Mouse (Mus musculus): ENCODE results near the gene Fxyd3. TPM values are rescaled to one million over a fixed set of nuclear protein-coding genes. Genes with fewer than 3 reads are reported as not detected.

Gene Fxyd3
- polyA plus RNA-seq, 1 experiment: 1.0 TPM

- peak overlapping the region; percentile 17 for H3K27ac ChIP-seq (ENCODE audit: insufficient read depth, low read length)
Measured at GRCm38 (mm10) chr7:31088206-31088605, 11.7 kb upstream of the Fxyd3 start.

GRCm38 (mm10) chr7:31087262-31087661 is 10.8 kb upstream of the Fxyd3 start:
- Histone ChIP-seq H3K27ac (ENCODE audit: insufficient read depth, low read length) (peak overlapping the region; percentile 75), H3K4me3 (ENCODE audit: insufficient read depth, low read length) (no peak overlapping the region), H3K4me1 (ENCODE audit: control insufficient read depth, insufficient read depth, low read length) (no peaks in the 10 kb centered on the region)
- TF ChIP-seq CTCF (IDR thresholded peaks at IDR 0.05; ENCODE audit: extremely low read depth, insufficient read depth, low read length) (no peak), POLR2A (IDR thresholded peaks at IDR 0.05; ENCODE audit: extremely low read depth, insufficient read depth, low read length) (no peak)

More at GRCm38 (mm10) chr7:31088206-31088605, 11.7 kb upstream of the Fxyd3 start:
- Histone ChIP-seq H3K4me1 (ENCODE audit: control insufficient read depth, insufficient read depth, low read length) (no peaks in the 10 kb centered on the region), H3K4me3 (ENCODE audit: insufficient read depth, low read length) (no peak overlapping the region)
- TF ChIP-seq CTCF (IDR thresholded peaks at IDR 0.05; ENCODE audit: extremely low read depth, insufficient read depth, low read length) (no peak), POLR2A (IDR thresholded peaks at IDR 0.05; ENCODE audit: extremely low read depth, insufficient read depth, low read length) (no peak)

- Histone ChIP-seq H3K4me3 (ENCODE audit: insufficient read depth, low read length) (no peak overlapping the region), H3K27ac (ENCODE audit: insufficient read depth, low read length) (peak overlapping the region; percentile 75), H3K4me1 (ENCODE audit: control insufficient read depth, insufficient read depth, low read length) (no peaks in the 10 kb centered on the region)
- TF ChIP-seq CTCF (IDR thresholded peaks at IDR 0.05; ENCODE audit: extremely low read depth, insufficient read depth, low read length) (no peak), POLR2A (IDR thresholded peaks at IDR 0.05; ENCODE audit: extremely low read depth, insufficient read depth, low read length) (no peak)
Measured at GRCm38 (mm10) chr7:31086175-31086755, 9.8 kb upstream of the Fxyd3 start.

GRCm38 (mm10) chr7:31085171-31085570 is 8.7 kb upstream of the Fxyd3 start:
- H3K4me1 ChIP-seq (ENCODE audit: control insufficient read depth, insufficient read depth, low read length): no peaks in the 10 kb centered on the region
- peak overlapping the region; percentile 75 for H3K27ac ChIP-seq (ENCODE audit: insufficient read depth, low read length)
- TF ChIP-seq CTCF (IDR thresholded peaks at IDR 0.05; ENCODE audit: extremely low read depth, insufficient read depth, low read length) (no peak), POLR2A (IDR thresholded peaks at IDR 0.05; ENCODE audit: extremely low read depth, insufficient read depth, low read length) (no peak)
- H3K4me3 ChIP-seq (ENCODE audit: insufficient read depth, low read length): no peak overlapping the region

- TF ChIP-seq CTCF (IDR thresholded peaks at IDR 0.05; ENCODE audit: extremely low read depth, insufficient read depth, low read length) (no peak), POLR2A (IDR thresholded peaks at IDR 0.05; ENCODE audit: extremely low read depth, insufficient read depth, low read length) (no peak)
- Histone ChIP-seq H3K27ac (ENCODE audit: insufficient read depth, low read length) (peak overlapping the region; percentile 90), H3K4me3 (ENCODE audit: insufficient read depth, low read length) (no peak overlapping the region), H3K4me1 (ENCODE audit: control insufficient read depth, insufficient read depth, low read length) (no peaks in the 10 kb centered on the region)
Measured at GRCm38 (mm10) chr7:31084140-31084539, 7.6 kb upstream of the Fxyd3 start.

GRCm38 (mm10) chr7:31082831-31083588 is 6.5 kb upstream of the Fxyd3 start:
- TF ChIP-seq CTCF (IDR thresholded peaks at IDR 0.05; ENCODE audit: extremely low read depth, insufficient read depth, low read length) (no peak), POLR2A (IDR thresholded peaks at IDR 0.05; ENCODE audit: extremely low read depth, insufficient read depth, low read length) (no peak)
- H3K27ac ChIP-seq (ENCODE audit: insufficient read depth, low read length): peak overlapping the region; percentile 90
- no peak overlapping the region for H3K4me3 ChIP-seq (ENCODE audit: insufficient read depth, low read length)
- no peaks in the 10 kb centered on the region for H3K4me1 ChIP-seq (ENCODE audit: control insufficient read depth, insufficient read depth, low read length)

GRCm38 (mm10) chr7:31082106-31082505 is 5.6 kb upstream of the Fxyd3 start:
- TF ChIP-seq CTCF (IDR thresholded peaks at IDR 0.05; ENCODE audit: extremely low read depth, insufficient read depth, low read length) (no peak), POLR2A (IDR thresholded peaks at IDR 0.05; ENCODE audit: extremely low read depth, insufficient read depth, low read length) (no peak)
- H3K4me1 ChIP-seq (ENCODE audit: control insufficient read depth, insufficient read depth, low read length): no peaks in the 10 kb centered on the region; the same call in 1 of the 2 replicates
- H3K27ac ChIP-seq (ENCODE audit: insufficient read depth, low read length): no peak overlapping the region
- no peak overlapping the region for H3K4me3 ChIP-seq (ENCODE audit: insufficient read depth, low read length)

- TF ChIP-seq POLR2A (IDR thresholded peaks at IDR 0.05; ENCODE audit: extremely low read depth, insufficient read depth, low read length) (no peak), CTCF (IDR thresholded peaks at IDR 0.05; ENCODE audit: extremely low read depth, insufficient read depth, low read length) (no peak)
- no peaks in the 10 kb centered on the region; the same call in 1 of the 2 replicates for H3K4me1 ChIP-seq (ENCODE audit: control insufficient read depth, insufficient read depth, low read length)
- H3K4me3 ChIP-seq (ENCODE audit: insufficient read depth, low read length): no peak overlapping the region
- no peak overlapping the region for H3K27ac ChIP-seq (ENCODE audit: insufficient read depth, low read length)
Measured at GRCm38 (mm10) chr7:31081106-31081505, 4.6 kb upstream of the Fxyd3 start.

- Histone ChIP-seq H3K27ac (ENCODE audit: insufficient read depth, low read length) (no peak overlapping the region), H3K4me1 (ENCODE audit: control insufficient read depth, insufficient read depth, low read length) (no peaks in the 10 kb centered on the region; the same call in 1 of the 2 replicates), H3K4me3 (ENCODE audit: insufficient read depth, low read length) (no peak overlapping the region)
- TF ChIP-seq POLR2A (IDR thresholded peaks at IDR 0.05; ENCODE audit: extremely low read depth, insufficient read depth, low read length): no peak
- TF ChIP-seq CTCF (IDR thresholded peaks at IDR 0.05; ENCODE audit: extremely low read depth, insufficient read depth, low read length): no peak
Measured at GRCm38 (mm10) chr7:31080611-31081010, 4.1 kb upstream of the Fxyd3 start.

GRCm38 (mm10) chr7:31079670-31080069 is 3.2 kb upstream of the Fxyd3 start:
- TF ChIP-seq CTCF (IDR thresholded peaks at IDR 0.05; ENCODE audit: extremely low read depth, insufficient read depth, low read length) (no peak), POLR2A (IDR thresholded peaks at IDR 0.05; ENCODE audit: extremely low read depth, insufficient read depth, low read length) (no peak)
- Histone ChIP-seq H3K4me3 (ENCODE audit: insufficient read depth, low read length) (no peak overlapping the region), H3K4me1 (ENCODE audit: control insufficient read depth, insufficient read depth, low read length) (no peaks in the 10 kb centered on the region; the same call in 1 of the 2 replicates), H3K27ac (ENCODE audit: insufficient read depth, low read length) (no peak overlapping the region)

Measured in cortical plate, adult 2 months (tissue).